Mouse (Mus musculus): ENCODE measurements around the gene Ppp1r15a. TPM values are rescaled to one million over a fixed set of nuclear protein-coding genes. Genes with fewer than 3 reads are reported as not detected.
A peak's percentile ranks its signal among the peaks of the same experiment; 100 is the strongest.

The Ppp1r15a gene
- polyA plus RNA-seq, 1 experiment from 2014 or later = 24.1 TPM

GRCm38 (mm10) chr7:45476453-45476852 lies 49.6 kb downstream of the Ppp1r15a start:
- H3K27me3 ChIP-seq = no peaks in the 10 kb centered on the region
- H3K9me3 ChIP-seq = no peaks in the 10 kb centered on the region
- H3K36me3 ChIP-seq = no peaks in the 10 kb centered on the region
- WGBS = 61% methylated on average over 1 of the region's 1 CpGs
- no peak overlapping the region for H3K4me2 ChIP-seq (replicated peaks)
- H3K4me3 ChIP-seq = no peak overlapping the region
- H3K4me1 ChIP-seq = no peaks in the 10 kb centered on the region
- no peak overlapping the region for H3K9ac ChIP-seq
- ATAC-seq (ENCODE audit: insufficient number of reproducible peaks, insufficient read depth, low FRiP score, low TSS enrichment) = no peak
- no peak overlapping the region for H3K27ac ChIP-seq

- Histone ChIP-seq H3K4me2 (replicated peaks) (peak overlapping the region; percentile 36), H3K4me1 (no peaks in the 10 kb centered on the region), H3K36me3 (no peaks in the 10 kb centered on the region), H3K4me3 (peak overlapping the region; percentile 17; the same call in 1 of the 2 replicates), H3K27ac (no peak overlapping the region), H3K9ac (no peak overlapping the region), H3K27me3 (no peaks in the 10 kb centered on the region), H3K9me3 (no peaks in the 10 kb centered on the region)
- ATAC-seq (ENCODE audit: insufficient number of reproducible peaks, insufficient read depth, low FRiP score, low TSS enrichment) = no peak
- 70% methylated on average over 16 of the region's 16 CpGs for WGBS
Observed at GRCm38 (mm10) chr7:45475291-45475969, 50.6 kb downstream of the Ppp1r15a start.

Other genes with a start within 250 kb of the Ppp1r15a start
- not detected in 2 replicates for gene Slc6a21, start 248.8 kb downstream of the Ppp1r15a start, polyA plus RNA-seq (2016; fragmentation: Nextera tagmentation; extraction: Ambion mirVana)
- 16.1 and 18.5 TPM in 2 replicates for gene Trpm4, start 192.5 kb downstream of the Ppp1r15a start, polyA plus RNA-seq (2016; fragmentation: Nextera tagmentation; extraction: Ambion mirVana)
- gene Hrc, start 191.0 kb downstream of the Ppp1r15a start, polyA plus RNA-seq (2016; fragmentation: Nextera tagmentation; extraction: Ambion mirVana) = 0.81 and 1.5 TPM in 2 replicates
- 8.8 and 9.2 TPM in 2 replicates for gene Ppfia3, start 159.2 kb downstream of the Ppp1r15a start, polyA plus RNA-seq (2016; fragmentation: Nextera tagmentation; extraction: Ambion mirVana)
- gene Lin7b, start 155.7 kb downstream of the Ppp1r15a start, polyA plus RNA-seq (2016; fragmentation: Nextera tagmentation; extraction: Ambion mirVana) = 1.2 and 1.9 TPM in 2 replicates
- gene Snrnp70, start 130.5 kb downstream of the Ppp1r15a start, polyA plus RNA-seq (2016; fragmentation: Nextera tagmentation; extraction: Ambion mirVana) = 323 and 338 TPM in 2 replicates
- 0.10 TPM in 1 of 2 replicates, not detected in the other for gene Kcna7, start 120.6 kb downstream of the Ppp1r15a start, polyA plus RNA-seq (2016; fragmentation: Nextera tagmentation; extraction: Ambion mirVana)
- gene Ntf5, start 112.6 kb downstream of the Ppp1r15a start, polyA plus RNA-seq (2016; fragmentation: Nextera tagmentation; extraction: Ambion mirVana) = 5.2 and 5.6 TPM in 2 replicates
- gene Lhb, start 105.4 kb downstream of the Ppp1r15a start, polyA plus RNA-seq (2016; fragmentation: Nextera tagmentation; extraction: Ambion mirVana) = 0.33 and 0.71 TPM in 2 replicates
- gene Gys1, start 91.4 kb downstream of the Ppp1r15a start, polyA plus RNA-seq (2016; fragmentation: Nextera tagmentation; extraction: Ambion mirVana) = 43.2 and 45.4 TPM in 2 replicates
- 149 and 151 TPM in 2 replicates for gene Ruvbl2, start 88.2 kb downstream of the Ppp1r15a start, polyA plus RNA-seq (2016; fragmentation: Nextera tagmentation; extraction: Ambion mirVana)
- 5,211 and 5,392 TPM in 2 replicates for gene Ftl1, start 66.4 kb downstream of the Ppp1r15a start, polyA plus RNA-seq (2016; fragmentation: Nextera tagmentation; extraction: Ambion mirVana)
- gene Bax, start 59.4 kb downstream of the Ppp1r15a start, polyA plus RNA-seq (2016; fragmentation: Nextera tagmentation; extraction: Ambion mirVana) = 220 and 224 TPM in 2 replicates
- gene Tulp2, start 44.4 kb downstream of the Ppp1r15a start, polyA plus RNA-seq (2016; fragmentation: Nextera tagmentation; extraction: Ambion mirVana) = 0.92 and 1.2 TPM in 2 replicates
- not detected in 2 replicates for gene Gm45808, start 39.5 kb downstream of the Ppp1r15a start, polyA plus RNA-seq (2016; fragmentation: Nextera tagmentation; extraction: Ambion mirVana)
- gene Dhdh, start 37.5 kb downstream of the Ppp1r15a start, polyA plus RNA-seq (2016; fragmentation: Nextera tagmentation; extraction: Ambion mirVana) = 3.0 and 3.7 TPM in 2 replicates
- gene Nucb1, start 15.9 kb downstream of the Ppp1r15a start, polyA plus RNA-seq (2016; fragmentation: Nextera tagmentation; extraction: Ambion mirVana) = 161 and 172 TPM in 2 replicates
- 3.0 and 3.2 TPM in 2 replicates for gene Plekha4, start 62 bp upstream of the Ppp1r15a start, polyA plus RNA-seq (2016; fragmentation: Nextera tagmentation; extraction: Ambion mirVana)
- gene Hsd17b14, start 28.6 kb upstream of the Ppp1r15a start, polyA plus RNA-seq (2016; fragmentation: Nextera tagmentation; extraction: Ambion mirVana) = 0.56 and 1.5 TPM in 2 replicates
- gene Bcat2, start 43.9 kb upstream of the Ppp1r15a start, polyA plus RNA-seq (2016; fragmentation: Nextera tagmentation; extraction: Ambion mirVana) = 49.9 and 59.3 TPM in 2 replicates
- gene Fgf21, start 89.2 kb upstream of the Ppp1r15a start, polyA plus RNA-seq (2016; fragmentation: Nextera tagmentation; extraction: Ambion mirVana) = 0.17 TPM in 1 of 2 replicates, not detected in the other
- 0.56 and 0.61 TPM in 2 replicates for gene Fut1, start 91.0 kb upstream of the Ppp1r15a start, polyA plus RNA-seq (2016; fragmentation: Nextera tagmentation; extraction: Ambion mirVana)
- 0.10 and 0.23 TPM in 2 replicates for gene Izumo1, start 95.5 kb upstream of the Ppp1r15a start, polyA plus RNA-seq (2016; fragmentation: Nextera tagmentation; extraction: Ambion mirVana)
- 16.4 and 16.8 TPM in 2 replicates for gene Rasip1, start 101.2 kb upstream of the Ppp1r15a start, polyA plus RNA-seq (2016; fragmentation: Nextera tagmentation; extraction: Ambion mirVana)
- 4.0 and 5.4 TPM in 2 replicates for gene Mamstr, start 113.7 kb upstream of the Ppp1r15a start, polyA plus RNA-seq (2016; fragmentation: Nextera tagmentation; extraction: Ambion mirVana)
- 0.27 and 0.51 TPM in 2 replicates for gene Fut2, start 140.1 kb upstream of the Ppp1r15a start, polyA plus RNA-seq (2016; fragmentation: Nextera tagmentation; extraction: Ambion mirVana)
- gene Ntn5, start 157.8 kb upstream of the Ppp1r15a start, polyA plus RNA-seq (2016; fragmentation: Nextera tagmentation; extraction: Ambion mirVana) = 0.67 and 0.73 TPM in 2 replicates
- 2.9 and 3.1 TPM in 2 replicates for gene Sec1, start 168.1 kb upstream of the Ppp1r15a start, polyA plus RNA-seq (2016; fragmentation: Nextera tagmentation; extraction: Ambion mirVana)
- gene Car11, start 173.6 kb upstream of the Ppp1r15a start, polyA plus RNA-seq (2016; fragmentation: Nextera tagmentation; extraction: Ambion mirVana) = 11.5 and 14.1 TPM in 2 replicates
- 6.9 and 11.5 TPM in 2 replicates for gene Dbp, start 178.8 kb upstream of the Ppp1r15a start, polyA plus RNA-seq (2016; fragmentation: Nextera tagmentation; extraction: Ambion mirVana)
- gene Rpl18, start 189.2 kb upstream of the Ppp1r15a start, polyA plus RNA-seq (2016; fragmentation: Nextera tagmentation; extraction: Ambion mirVana) = 926 and 973 TPM in 2 replicates
- 34.7 and 35.3 TPM in 2 replicates for gene Sphk2, start 191.7 kb upstream of the Ppp1r15a start, polyA plus RNA-seq (2016; fragmentation: Nextera tagmentation; extraction: Ambion mirVana)
- gene Fam83e, start 194.9 kb upstream of the Ppp1r15a start, polyA plus RNA-seq (2016; fragmentation: Nextera tagmentation; extraction: Ambion mirVana) = 1.3 TPM in 2 replicates
- gene Spaca4, start 199.5 kb upstream of the Ppp1r15a start, polyA plus RNA-seq (2016; fragmentation: Nextera tagmentation; extraction: Ambion mirVana) = not detected in 2 replicates

All from embryonic facial prominence, embryonic 12.5 days (tissue).